Mouse (Mus musculus): Measurements from ENCODE around the gene Kat2b.
"Not testable (repeated sequence)": the region's sequence is repeated elsewhere in the genome, so short reads cannot be mapped to it uniquely, and the experiment has no call there.

Kat2b gene

GRCm38 (mm10) chr17:53659230-53659629 is 92.6 kb downstream of the Kat2b start:
- DNase-seq (ENCODE audit: low read depth, low spot score): no peak

- DNase-seq (ENCODE audit: low read depth, low spot score): no peak
Observed at GRCm38 (mm10) chr17:53659738-53660137, 93.1 kb downstream of the Kat2b start.

DNA sequence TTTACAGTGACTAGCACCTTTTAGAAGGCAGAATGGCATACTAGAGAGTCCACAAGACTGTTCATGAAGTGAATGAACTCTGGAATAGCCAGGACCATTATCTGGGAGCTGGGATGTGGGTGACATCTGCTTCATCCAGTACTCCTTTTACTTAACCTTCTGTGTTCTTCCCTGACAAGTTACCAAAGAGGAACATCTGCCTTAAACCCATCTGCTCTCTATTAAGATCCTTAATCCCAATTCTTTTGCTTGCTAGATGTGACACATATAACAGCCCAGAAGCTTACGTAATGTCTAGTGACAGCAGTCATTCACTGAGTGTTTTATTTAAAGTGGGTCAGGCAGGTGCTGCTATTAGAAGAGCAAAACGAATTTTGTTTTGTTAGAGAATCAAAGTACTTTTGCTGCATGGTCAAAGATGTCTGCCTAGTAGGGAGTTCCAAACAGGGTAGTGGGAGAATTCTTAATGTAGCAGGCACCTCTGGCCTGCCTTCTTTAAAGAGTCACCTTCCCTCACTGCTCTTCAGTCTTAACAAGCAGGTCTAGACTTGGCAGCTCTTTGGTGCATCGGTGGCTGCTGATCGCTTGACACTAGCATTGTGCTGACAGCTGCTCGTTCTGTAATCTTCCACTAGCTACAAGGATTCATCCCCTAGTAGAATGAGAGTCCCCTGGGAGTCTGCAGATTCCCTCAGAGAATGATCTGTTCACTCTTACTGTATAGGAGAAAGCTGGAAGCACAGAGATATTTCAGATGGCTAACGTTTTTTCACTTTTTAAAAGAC is 94.6 kb downstream of the Kat2b start:
- DNase-seq (ENCODE audit: low read depth, low spot score): no peak

- no peak for DNase-seq (ENCODE audit: low read depth, low spot score)
Observed at GRCm38 (mm10) chr17:53664267-53664666, 97.6 kb downstream of the Kat2b start.

GRCm38 (mm10) chr17:53664703-53665382 is 98.2 kb downstream of the Kat2b start:
- DNase-seq (ENCODE audit: low read depth, low spot score): no peak

GRCm38 (mm10) chr17:53670453-53670852 is 103.8 kb downstream of the Kat2b start:
- no peak for DNase-seq (ENCODE audit: low read depth, low spot score)

GRCm38 (mm10) chr17:53678716-53679115 is 112.1 kb downstream of the Kat2b start:
- no peak for DNase-seq (ENCODE audit: low read depth, low spot score)

- peak; percentile 25 for DNase-seq (ENCODE audit: low read depth, low spot score)
Observed at GRCm38 (mm10) chr17:53688321-53688720, 121.7 kb downstream of the Kat2b start.

DNA sequence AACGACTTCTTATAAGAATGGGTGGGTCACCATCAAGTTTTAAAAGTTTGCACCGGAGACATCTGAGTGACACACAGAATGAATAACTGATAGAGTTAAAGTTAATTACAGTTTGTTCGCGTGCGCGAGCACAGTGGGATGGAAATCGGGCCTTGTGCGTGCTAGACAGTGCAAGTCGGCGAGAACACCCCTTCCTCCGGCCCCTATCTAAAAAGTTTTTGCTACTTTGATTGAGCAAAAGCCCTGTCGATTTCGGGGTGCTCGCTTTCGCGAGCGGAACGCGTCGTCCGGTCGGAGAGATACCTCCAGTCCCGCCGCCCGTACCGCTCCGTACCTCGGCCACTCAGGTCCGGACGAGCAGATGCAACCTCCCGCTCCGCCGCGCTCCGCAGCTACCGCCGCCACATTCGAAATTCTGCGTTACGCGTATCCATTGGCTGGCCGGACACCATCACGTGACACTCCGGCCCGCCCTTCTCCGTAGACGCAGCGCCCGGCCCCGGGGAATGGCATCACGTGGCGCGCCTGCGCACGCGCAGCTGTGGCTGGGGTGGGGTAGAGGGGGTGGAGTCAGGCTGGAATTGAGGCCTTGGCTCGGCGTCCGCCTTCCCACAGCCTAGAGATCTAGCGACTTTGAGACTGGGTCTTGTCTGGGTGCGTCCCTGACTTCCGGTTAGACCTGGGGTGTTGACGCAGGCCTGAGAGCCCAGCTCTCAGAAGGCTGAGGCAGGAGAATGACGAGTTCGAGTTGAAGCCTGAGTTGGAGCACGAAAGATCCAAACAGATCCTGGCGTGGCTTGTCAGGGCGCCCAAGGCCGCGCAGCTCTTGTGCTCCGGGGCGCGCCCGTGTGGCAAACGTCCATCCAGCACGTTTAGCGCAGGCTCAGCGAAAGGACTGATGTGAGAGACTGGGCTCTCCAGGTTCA is 122.5 kb downstream of the Kat2b start, which contains the start of gene Sgo1:
Gene Sgo1, minus strand, starts transcription at position 457 of the 926 bp plus-strand sequence.
- peak; percentile 95 for DNase-seq (ENCODE audit: low read depth, low spot score)

- no peak for DNase-seq (ENCODE audit: low read depth, low spot score)
Observed at GRCm38 (mm10) chr17:53689946-53690345, 123.3 kb downstream of the Kat2b start.

GRCm38 (mm10) chr17:53694039-53694438 is 127.4 kb downstream of the Kat2b start:
- no peak for DNase-seq (ENCODE audit: low read depth, low spot score)

- not testable (repeated sequence) for DNase-seq (ENCODE audit: low read depth, low spot score)
Observed at GRCm38 (mm10) chr17:53697521-53697920, 130.9 kb downstream of the Kat2b start.

DNA sequence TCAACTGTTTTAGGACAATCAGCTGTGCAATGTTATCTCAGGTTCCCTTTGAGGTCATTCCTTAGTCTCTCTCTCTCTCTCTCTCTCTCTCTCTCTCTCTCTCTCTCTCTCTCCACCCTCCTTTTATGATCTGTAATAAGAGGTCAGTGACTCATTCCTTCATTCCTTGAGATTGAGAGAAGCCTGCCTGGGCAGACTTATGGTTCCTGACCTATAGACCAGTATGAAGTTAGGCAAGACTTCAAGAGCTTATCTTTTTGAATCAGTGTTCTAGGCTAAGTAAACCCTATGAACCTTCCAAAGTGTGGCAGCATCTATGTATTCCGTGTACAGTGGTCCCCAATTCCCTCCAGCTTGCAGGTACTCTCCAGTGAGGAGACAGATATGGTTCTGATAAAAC is 147.8 kb downstream of the Kat2b start:
- DNase-seq (ENCODE audit: low read depth, low spot score): no peak

GRCm38 (mm10) chr17:53715161-53715560 is 148.5 kb downstream of the Kat2b start:
- DNase-seq (ENCODE audit: low read depth, low spot score): not testable (repeated sequence)

- DNase-seq (ENCODE audit: low read depth, low spot score): no peak
Observed at GRCm38 (mm10) chr17:53718474-53718873, 151.8 kb downstream of the Kat2b start.

- DNase-seq (ENCODE audit: low read depth, low spot score): not testable (repeated sequence)
Observed at GRCm38 (mm10) chr17:53718916-53719315, 152.3 kb downstream of the Kat2b start.

All from c-Kit-negative CD71-positive TER-119-positive erythroid progenitor cells, embryonic 14.5 days (primary cell).